Mouse (Mus musculus) monocyte, adult 5-6 weeks (primary cell): ENCODE data around the gene Theg. TPM values are rescaled to one million over a fixed set of nuclear protein-coding genes. Genes with fewer than 3 reads are reported as not detected.

Experiments
- ATAC-seq: fragments of 153-309, 156-312 bp; replicated peaks from 2 replicates; pipeline ENCODE4 v1.8.0; 2017; ENCODE audit warnings: mild to moderate bottlenecking; ENCODE audit not compliant: low TSS enrichment, insufficient number of reproducible peaks, severe bottlenecking, poor library complexity, low FRiP score
- total RNA-seq: library from RNA; stranded (forward); fragments of 200-1000, 200-491, 200-594 nt; gene quantifications from 3 replicates; pipeline ENCODE4 v1.2.3, GENCODE M21; 2017

Theg gene
- total RNA-seq, 1 experiment from 2014 or later: not detected

DNA sequence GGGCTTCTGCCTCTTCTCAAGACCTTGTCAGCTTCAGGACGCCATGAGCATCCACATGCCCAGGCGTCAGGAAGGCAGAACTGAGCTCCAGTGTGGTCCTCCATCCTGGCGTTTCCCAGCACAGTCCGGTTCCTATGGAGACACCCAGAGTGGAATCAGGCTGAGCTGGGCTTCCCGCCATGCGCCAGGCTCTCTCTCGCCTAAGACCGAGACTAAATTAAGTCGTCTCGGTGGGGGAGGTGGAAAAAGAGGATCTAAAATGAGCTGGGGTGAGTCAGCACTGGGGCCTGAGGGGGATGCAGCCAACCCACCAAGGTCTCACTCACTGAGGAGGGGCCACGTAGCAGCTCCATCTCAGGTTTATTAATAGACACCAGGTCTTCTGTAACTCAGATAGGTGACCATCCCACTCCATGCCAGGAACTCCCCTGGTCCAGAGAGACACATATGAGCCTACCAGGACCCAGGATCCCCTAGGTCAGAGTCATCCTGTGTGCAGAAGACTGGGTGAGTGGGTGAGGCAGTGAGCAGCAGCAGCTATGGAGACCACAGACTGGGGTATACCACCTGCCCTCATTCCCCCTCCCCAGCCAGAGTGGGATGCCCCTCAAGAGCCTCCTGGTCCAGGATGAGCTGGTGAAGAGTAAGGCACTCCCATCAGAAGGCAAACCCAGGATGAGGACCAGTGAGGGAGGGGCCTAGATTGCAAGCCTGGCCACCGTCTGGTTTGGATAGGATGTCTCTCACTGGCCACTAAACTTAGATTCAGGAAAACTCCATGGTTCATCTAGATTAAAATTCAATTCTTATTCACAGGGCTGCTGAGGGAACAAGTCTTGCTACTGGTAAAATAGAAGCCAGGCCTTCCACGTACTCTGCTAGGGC lies 10.2 kb upstream of the Theg start:
- no peak for ATAC-seq

DNA sequence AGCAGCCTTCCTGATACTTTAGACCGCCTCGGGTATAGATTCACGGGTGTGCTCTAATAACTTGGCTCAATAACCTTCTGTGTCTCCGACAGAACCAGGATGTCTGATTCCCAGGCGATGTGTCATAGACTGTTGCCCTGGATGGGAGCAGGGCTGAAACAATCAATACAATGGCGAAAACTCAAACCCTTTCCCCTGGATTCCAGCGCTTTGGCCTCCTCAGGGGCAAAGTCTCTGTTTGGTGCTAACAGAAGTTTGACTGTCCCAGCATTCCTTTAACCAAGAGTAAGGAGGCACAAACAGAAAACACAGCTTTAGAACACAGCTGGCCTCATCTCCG lies 8.4 kb upstream of the Theg start:
- ATAC-seq: no peak

DNA sequence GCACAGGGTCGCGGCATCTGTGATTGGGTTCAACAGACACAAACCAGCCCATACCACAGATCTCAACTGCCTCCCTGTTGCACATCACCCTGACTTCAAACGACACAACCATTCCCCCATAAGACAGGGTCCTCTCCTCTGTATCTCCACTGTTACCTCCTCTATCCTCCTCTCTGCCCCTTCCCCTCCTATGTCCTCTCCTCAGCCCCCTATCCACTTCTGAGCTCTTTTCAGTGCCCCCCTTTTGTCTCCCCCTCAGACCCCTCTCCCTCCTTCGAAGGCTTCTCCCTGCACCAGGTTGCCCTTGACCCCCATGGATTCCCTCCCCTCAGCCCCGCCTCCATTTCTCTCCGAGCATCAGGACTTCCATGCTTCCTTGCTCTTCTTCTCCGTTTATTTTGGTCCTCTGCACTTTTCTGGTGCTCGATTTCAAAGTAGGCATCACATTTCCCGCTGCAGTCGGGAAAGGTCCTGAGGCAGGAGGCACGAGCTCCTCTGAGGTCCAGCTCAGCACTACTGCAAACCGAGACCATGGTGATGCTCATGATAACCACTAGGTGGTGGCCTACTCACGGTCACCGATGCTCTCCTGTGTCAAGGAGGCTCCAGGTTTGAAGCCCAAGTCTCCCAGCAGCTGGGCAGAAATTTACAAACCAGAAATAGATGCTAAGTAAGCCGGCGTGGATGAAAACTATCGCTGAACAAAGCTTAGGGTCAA lies 7.9 kb upstream of the Theg start:
- peak; percentile 79 for ATAC-seq

DNA sequence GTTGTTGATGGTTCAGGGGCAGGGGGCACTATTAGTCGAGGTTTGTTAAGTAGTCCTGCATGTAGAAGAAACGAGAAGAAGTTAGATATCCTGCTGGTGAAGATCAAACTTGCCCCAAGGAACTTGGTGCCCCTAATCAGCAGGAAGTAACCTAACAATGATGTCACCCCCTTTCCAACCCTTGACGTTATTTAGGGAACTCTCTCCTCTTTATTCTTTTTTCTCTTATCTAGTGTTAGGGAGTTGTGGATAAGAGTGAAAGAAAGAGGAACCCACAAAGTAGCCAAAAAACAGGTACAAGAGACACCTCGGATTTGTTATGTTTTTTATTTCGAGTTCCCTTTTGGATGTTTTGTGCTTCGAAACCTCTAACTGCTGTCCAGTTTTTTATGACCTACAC lies 7.0 kb upstream of the Theg start:
- no peak for ATAC-seq

DNA sequence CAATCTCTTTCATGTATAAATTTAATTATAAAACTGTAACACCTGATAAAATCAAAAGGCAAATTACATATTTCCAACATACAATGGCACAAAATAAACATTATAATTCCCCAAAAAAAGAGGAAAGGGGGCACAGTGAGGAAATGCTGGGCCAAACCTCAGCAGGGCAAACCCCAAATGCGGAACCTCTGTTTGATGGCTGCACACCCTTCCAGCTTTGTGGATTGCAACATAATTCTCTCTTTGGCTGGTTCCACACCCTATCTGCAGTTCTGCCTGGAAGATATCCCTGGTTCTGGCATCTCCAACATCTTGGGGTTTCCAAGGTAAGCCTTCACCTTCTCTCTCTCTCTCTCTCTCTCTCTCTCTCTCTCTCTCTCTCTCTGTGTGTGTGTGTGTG lies 3.6 kb upstream of the Theg start:
- ATAC-seq: peak; percentile 54; the same call in 1 of the 2 replicates

DNA sequence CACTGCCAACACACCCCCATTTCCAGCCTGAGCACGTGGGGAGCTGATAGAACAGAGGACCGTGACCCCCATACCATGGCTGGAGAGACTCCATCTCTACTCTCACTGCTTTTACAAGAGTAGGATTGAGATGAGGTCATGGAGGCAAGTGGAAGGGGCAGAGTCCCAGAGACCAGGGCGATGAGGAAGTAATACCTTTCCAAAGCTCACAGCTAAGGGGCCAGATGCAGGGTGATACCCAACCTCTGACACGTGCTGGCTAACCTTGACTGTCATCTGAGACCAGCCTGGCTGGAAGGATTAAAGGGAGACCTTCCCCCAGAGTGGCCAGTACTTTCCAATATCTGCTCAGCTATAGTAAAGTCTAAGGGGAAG lies 608 bp upstream of the Theg start:
- ATAC-seq: no peak

DNA sequence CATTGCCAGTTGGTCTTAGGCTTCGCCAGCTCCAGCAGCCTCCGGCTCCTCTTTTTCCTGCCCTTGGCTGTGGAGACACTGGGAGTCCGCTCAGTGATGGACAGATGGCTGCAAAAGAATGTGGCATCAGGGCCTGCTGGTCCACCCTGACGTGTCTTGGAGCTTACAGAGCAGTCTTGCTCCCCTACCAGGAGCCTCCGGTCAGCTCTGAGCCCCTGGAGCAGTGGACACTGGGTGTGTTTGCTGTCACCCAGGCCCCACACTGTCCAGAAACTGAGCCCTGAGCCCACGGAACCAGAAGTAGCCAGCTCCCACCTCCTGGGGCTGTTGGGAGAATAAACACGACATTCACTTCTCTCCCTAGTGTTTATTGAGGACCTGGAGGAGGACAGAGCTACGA lies 888 bp downstream of the Theg start:
- ATAC-seq: no peak

DNA sequence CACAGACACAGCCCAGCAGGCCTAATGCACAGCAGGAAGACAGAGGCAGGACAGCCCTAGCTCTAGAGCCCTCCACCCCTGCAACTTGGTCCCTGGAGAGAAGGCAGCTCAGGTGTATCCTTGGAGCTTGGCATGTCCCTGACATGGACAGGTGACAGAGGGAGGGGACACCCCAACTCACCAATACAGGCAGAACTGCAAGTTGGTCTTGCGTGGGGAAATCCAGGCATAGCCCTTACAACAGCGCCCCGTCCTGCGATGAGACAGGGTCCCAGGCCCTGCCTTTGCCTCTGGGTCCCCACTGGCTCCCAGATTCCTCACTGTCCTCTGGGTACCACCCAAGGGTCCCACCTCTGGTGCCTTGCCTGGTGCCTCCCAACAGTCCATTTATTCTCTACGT lies 1.4 kb downstream of the Theg start:
- ATAC-seq: no peak; the same call in 1 of the 2 replicates

DNA sequence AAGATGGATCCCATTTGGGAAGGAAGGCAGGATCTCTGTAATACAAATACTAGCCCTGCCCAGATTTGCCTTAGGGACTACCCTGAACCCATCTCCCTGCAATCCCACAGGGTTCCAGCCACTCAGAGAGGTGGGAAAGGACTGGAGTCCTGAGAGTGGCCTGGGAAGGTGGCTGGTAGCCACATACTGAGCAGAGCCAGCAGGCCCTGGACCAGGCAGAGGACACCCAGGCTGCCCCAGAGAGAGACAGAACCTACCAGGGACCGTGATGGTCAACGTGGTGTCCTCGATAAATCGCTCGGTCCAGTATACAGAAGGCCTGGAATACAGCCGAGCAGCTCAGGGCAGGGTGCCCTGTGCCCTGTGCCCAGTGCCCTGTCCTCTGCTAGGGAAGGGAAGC lies 2.0 kb downstream of the Theg start:
- no peak for ATAC-seq

DNA sequence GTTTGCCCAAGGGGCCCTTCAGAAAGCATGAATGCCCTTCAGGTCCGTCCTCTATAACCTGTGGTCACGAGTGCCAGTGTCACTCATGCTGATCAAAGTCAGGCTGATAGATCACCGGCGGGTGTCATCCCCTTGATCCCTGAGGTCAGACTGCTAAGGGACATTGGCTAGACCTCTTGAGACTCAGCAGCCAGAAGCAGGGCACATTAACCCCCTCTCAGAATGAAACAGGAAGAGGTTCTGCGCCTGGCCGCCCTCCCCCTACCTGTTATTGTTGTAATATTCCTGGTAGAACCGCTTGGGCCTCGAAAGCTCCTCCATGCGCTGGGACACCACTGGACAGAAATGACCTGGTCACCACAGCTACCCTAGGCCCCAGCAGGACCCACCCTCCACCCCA lies 2.7 kb downstream of the Theg start:
- no peak for ATAC-seq

DNA sequence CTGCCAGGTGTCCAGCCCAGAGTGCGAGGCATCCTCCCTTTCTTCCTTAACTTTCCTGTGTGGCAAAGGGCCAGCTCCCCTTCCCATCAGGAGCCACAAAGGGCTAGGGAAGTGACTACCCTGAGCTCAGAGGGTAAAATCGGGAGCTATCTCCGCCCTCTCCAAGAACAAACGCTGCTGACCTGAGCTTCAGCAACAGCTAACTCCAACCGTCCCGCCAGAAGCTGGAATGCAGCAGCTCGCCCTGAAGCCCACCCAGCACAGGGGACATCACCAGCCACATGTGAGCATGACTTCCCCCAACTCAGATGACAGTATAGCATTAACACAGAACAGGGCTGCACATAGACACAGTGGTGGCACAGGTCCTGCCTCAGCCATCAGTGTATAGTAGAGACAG lies 3.1 kb downstream of the Theg start:
- ATAC-seq: no peak

DNA sequence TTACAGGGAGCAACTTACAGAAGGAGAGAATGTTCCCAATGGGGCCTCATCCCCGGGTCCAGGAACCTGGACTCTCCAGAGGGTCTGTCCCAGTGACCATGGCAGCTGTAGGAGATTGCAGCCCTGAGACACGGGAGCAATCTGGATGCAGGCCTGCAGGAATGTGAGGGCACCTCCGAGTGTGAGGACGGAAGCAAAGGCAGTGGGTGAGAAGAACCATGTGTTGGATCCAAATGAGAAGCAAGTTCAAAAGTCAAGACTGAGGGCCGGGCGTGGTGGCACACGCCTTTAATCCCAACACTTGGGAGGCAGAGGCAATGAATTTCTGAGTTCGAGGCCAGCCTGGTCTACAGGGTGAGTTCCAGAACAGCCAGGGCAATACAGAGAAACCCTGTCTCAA lies 5.6 kb downstream of the Theg start:
- ATAC-seq: no peak

DNA sequence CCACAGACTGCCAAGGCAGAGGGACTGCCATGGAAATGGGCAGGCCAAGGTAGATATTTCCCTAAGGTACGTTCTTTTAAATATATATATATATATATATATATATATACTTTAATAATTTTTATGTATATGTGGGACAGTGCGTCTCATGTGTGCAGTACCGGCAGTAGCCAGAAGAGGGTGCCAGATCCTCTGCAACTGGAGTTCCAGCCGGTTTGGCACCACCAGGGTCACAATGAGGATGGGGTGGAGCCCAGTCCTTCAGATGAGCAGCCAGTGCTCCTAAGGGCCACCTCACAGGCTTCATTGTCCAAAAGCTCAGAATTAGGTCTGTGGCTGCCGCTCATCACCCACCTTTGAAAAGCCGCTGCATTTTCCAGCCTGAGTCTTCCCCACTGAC lies 6.3 kb downstream of the Theg start:
- no peak for ATAC-seq

DNA sequence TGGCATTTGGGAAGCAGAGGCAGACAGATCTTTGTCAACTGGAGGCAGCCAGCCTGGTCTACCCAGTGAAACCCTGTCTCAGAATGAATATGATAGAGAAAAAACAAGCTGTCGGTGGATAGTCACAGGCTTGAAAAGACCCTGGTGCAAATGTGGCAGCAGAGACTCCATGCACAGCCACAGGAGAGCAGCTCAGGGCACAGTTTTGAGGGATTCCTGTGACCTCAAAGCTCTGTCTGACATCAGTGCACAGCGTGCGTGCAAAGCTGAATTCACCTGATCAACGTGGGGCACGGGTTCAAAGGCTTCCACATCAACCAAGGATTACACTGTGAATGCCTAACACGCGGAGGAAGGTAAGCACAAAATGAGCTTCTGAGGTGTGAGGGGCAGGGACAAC lies 6.8 kb downstream of the Theg start:
- ATAC-seq: no peak

DNA sequence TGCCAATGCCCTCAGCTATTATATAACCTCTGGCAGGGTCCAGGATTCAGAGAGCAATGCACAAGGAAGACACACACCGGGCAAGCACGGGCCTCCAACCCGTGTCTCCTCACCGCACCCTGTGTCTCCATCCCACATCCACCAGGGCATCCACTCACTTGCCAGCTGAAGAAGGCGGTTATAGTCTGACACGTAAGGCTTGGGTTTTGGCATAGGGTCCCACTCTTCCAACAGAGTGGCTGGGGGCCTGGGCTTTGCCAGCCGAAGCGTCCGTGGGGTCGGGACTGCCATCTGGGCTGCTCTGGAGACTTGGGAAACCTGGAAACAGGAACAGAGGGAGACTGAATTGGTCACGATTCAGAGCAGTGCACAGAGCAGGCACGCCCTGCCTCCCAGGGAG lies 7.3 kb downstream of the Theg start:
- ATAC-seq: no peak

DNA sequence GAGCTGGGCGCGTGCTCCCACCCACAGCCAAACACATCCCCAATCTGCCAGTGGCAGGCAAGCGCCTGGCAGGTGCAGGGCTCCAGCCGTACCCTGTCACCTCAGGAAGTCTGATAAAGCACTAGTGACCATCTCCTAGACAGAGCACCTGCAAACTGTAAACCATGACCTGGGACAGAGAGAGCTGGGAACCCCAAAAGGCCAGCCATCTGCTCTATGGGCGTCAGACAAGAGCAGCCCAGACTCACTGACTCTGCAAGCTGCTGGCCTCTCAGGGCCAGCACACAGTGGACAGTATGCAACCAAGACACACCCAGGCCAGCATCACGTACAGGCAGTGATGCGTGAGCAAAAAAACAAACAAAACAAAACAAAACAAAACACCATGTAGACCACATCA lies 8.2 kb downstream of the Theg start:
- no peak for ATAC-seq

DNA sequence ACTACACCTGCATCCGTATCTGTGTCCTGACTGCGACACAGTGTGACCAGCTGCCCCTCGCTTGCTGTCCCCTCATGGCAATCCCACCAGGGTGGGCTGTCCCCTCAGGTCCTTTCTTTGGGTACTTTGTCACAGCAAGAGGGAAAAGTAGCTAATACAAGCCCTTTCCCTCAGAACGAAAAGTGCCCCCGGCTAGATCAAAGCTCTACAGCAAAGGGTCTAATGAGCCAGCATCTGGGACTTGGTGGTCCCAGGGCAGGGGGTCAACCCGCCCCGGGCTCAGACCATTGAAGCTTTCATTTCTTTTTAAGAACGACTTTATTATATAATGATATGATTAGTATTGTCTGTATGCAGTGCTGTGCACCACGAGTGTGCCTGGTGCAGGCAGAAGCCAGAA lies 8.9 kb downstream of the Theg start:
- no peak for ATAC-seq

DNA sequence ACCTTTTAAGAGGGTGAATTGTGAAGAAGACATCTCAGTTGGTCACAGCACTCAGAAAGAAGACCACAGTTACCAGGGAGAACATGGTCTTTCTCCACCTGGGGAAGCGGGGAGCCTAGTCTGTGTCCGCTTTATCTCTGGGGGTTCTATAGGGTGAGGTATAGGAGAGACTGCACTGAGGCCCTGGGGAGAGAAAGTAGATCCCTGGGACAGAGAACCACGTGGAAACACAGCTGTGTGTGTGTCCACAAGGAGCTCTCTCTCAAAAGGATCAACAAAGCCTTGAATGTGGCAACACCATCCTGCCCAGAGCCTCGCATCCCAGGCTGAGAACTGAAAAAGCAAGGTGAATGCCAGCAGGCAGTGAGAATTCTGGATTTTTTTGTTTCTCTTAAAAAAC lies 9.8 kb downstream of the Theg start:
- no peak for ATAC-seq

DNA sequence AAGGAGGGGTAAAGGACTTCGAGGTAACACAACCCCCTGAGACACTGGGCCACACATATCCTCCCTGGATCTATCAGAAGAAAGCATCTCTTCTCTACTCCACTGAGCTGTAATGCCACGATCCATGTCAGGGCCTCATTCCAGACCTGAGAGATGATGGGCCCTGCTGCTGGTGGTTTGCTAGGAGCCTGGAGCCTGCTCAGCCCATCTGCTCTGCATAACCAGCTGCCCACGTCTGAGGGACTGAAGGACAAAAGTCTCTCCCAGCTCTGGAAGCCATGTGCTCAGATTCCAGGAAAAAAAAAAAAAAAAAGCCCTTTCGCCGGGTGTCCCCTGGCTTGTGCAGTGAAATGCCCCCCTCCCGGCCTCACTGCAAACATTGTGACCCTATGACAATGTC lies 11.4 kb downstream of the Theg start:
- ATAC-seq: no peak

DNA sequence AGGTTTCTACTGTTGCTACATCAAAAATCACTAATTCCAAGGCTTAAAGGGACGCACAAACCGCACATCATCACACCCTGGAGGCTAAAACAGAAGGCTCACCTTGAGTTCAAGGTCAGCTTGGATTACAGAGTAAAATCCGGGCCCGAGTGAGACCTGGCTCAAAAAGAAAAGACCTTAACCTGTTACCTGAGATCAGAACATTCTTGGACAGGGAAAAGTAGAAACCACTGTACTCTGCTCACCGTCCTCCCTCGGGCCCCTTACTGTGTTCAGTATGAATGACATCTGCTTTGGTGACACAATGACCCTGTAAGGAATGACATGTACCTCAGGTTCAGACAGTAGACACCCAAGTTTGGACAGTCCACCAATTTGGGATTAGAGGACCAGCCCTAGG lies 12.3 kb downstream of the Theg start:
- ATAC-seq: no peak
